Mouse (Mus musculus) CD8-positive naive resting alpha-beta T cell, adult 2 months (primary cell): Measurements from ENCODE around the gene Twf2.
A peak's percentile ranks its signal among the peaks of the same experiment; 100 is the strongest.
"Not testable (repeated sequence)": the region's sequence is repeated elsewhere in the genome, so short reads cannot be mapped to it uniquely, and the experiment has no call there.

ENCODE experiments used
- DNase-seq, 2 experiments: peaks; one replicate each; pipeline ENCODE4 v3.0.0; 2022; ENCODE audit warnings: low read depth in 2 of 2, low spot score in 2 of 2

The Twf2 gene

DNA sequence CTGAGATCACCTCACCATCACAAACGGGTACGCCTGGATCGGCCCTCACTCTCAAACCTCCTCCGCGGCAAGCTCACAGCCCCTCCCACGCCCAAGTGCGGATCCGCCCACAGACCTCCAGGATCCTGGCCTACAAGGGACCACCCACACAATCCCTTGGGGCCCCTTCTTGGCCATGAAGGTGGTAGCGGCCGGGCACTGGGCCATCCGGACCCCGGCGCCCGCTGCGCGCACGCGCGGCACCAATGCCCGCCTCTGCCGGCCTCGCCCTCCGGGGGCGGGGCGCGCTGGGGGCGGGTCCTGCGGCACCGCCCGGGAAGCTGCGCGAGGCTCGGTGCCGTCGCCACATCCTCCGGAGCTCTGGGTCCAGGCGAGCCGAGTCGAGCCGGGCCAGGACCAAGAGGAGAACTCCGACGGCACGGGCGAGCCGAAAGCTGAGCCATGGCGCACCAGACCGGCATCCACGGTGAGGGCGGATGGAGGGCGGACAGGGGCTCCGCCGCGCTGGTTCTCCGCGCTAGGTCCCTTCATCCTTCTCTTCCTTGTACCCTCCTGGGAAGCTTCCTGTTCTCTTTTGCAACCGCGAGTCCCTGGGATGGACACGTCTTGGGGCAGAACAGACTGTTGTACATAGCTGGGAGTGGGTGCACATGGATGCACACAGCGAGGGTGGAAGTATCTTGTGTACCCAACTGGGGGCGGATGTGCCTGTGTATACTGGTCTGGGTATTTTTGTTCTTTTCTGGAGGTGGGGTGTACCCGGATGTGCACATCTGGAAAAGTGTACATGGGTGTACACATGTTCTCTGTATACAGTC, at the start of gene Twf2:
TSS of gene Twf2 (plus strand) at position 290 of the 818 bp plus-strand sequence.
- peak; percentile 84 to 85 for DNase-seq

DNA sequence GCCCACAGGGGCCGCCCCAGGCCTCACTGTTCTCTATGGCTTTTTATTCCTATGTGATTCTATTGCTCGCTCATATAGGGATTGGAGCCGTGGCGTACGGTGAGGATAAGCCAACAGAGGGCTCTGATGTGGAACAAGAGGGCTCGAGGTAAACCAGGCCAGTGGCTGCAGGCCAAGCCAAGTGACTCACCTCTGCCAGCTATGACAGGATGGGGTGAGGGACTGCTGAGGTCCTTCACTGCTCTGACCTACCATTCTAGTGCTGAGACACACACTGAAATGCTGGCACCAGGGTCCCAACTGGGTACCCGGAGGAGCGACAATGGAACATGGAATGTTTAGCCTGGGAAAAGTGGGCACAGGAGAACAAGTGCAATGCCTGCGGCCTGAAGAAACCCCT, 48.8 kb upstream of the Twf2 start:
- DNase-seq, result no peak

- DNase-seq, result peak; percentile 52 to 62
These were observed 46.5 kb upstream of the Twf2 start for GRCm38 (mm10) chr9:106156419-106156818.

- DNase-seq, result no peak
These were observed 45.8 kb upstream of the Twf2 start for GRCm38 (mm10) chr9:106156921-106157622.

DNA sequence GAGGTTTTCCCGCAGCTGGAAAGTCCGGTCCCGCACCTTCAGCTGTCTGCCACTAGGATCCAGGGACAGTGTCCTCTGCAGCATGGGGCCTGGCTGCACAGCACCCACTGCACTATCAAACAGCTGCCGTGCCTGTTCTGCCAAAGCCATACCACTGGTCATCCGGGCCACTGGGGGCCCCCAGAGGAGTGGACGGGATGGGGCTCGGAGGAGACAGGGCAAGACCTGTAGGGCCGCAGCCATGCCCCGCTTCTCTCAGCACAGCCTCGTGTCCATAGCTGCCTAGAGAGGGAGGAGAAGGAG, 45.3 kb upstream of the Twf2 start:
- DNase-seq, result no peak

GRCm38 (mm10) chr9:106158037-106158491, 44.8 kb upstream of the Twf2 start, which contains the start of gene Glyctk:
Glyctk (minus strand) TSS chr9:106158138.
- DNase-seq, result no peak

DNA sequence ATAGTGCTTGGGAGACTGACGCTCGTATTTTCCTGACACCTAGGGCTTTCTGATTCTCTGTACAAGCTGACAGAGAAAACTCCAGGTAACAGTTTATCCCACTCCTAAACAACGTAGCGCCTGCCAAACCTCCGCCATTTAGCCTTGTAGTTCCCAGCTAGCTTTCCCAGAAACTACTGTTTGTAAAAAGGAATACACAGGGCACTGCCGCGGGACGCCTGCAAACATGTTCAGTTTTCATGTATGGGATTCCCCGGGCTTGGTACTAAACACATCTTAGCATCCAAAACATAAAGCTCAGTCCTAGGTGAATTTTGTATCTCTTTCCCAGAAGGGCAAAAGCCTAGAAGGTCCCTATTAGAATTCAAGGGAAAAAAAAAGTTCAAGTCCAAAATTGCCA, 43.7 kb upstream of the Twf2 start:
- no peak for DNase-seq

DNA sequence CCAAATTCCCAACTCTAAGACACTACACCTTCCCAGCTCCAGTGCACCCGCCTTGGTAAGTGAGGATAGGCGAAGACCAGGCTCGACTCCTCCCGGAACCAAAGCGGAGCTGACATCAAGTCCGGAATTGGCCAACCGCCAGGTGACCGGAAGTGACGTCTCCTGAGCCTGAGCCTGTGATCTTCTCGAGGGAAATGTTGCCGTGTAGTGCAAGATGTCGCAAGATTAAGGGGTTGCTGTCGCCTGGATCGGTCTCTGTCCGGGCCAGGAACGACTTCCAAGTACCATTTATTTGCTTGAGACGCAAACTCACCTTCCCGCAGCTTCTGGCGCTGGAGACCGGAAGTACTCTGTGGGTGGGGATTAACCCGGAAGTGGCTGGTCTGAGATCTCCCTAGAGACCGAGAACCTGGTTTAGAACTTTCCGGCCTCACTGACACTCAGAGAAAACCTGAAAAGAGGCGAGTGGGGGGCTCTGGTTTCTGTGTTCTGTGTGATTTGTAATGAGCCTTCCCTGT, 43.1 kb upstream of the Twf2 start:
- peak; percentile 55 to 69 for DNase-seq

- DNase-seq, result no peak
These were observed 42.5 kb upstream of the Twf2 start for GRCm38 (mm10) chr9:106160426-106160825.

DNA sequence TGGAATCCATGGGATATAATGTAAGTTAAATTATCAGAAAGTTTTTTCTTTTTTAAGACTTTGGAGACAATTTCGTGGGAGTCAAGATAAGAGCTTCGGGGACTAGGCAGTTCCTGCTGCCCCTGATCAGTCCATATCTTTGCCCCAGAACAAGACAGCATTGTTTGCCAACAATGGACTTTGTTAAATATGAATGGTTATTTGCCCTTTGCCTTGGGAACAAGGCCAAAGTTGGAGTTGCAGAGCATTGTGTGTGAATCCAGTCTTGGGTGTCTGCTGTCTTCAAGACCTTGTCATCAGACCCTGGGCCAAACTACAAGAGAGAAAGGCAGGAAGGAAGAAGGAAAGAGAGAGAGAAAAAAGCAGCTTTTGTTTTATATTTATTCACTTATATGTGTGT, 36.2 kb upstream of the Twf2 start:
- DNase-seq, result no peak

DNA sequence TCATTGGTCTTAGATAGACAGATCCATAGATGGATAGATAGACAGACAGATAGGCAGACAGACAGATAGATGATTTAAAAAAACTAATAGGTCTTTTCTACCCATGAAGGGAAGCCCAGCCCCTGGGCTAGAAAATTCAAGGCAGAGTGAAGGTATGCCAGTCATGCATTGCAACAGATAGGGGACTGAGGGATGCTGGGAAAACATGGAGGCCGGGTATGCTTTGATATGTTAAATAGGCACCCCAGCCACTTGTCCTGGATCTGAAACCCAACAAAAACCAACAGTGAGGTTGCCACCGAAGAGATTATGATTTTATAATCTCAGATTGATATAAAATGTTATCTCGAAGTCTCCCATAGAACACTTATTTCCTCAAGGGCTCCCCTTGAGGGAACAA, 35.7 kb upstream of the Twf2 start:
- no peak for DNase-seq

DNA sequence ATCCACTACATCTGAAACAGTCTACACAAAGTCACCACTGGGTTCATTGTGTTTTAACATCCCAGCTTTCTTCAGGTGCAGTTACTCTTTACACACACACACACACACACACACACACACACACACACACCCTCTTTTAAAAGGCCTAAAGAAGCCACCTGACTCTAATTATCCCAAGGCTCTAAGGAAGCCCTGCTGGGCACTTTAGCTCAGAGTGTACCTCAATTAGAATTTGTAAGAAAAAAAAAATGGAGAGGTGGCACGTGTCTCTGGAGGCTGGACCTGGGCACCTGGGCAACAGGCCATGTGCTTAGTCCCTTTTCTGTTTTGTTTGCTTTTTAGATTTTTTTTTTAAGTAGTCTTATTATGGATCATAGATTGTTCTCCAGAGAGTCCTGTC, 35.2 kb upstream of the Twf2 start:
- DNase-seq, result no peak

DNA sequence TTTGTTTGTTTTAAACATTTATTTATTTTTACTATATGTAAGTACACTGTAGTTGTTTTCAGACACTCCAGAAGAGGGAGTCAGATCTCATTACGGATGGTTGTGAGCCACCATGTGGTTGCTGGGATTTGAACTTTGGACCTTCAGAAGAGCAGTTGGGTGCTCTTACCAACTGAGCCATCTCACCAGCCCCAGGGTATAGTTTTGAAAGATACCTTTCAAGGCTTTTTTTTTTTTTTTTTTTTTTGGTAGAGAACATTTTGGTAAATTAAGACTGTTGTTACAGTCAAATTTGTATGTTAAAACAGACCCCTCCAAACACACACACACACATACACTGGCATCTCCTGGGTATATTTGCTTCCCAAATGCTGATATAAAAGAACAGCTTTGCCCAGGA, 33.9 kb upstream of the Twf2 start:
- DNase-seq, result not testable (repeated sequence)

DNA sequence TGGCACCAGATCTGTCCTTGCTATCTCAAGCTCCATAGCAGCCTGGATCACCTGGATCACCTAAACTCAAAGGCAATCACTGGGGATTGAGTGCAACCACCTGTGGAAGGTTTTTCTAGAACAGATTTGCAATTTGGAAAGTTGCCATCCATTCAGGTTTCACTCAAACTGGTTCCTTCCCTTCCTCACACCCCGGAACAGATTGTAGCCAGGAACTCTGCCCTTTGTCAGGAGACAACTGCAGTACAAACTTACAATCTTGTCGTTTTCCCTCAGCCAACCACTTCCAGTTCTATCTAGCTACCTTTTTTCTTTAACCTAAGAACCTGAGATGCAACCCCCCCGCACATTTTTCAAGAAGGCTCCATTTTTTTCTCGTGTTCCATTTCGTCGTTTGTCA, 33.0 kb upstream of the Twf2 start:
- DNase-seq, result no peak

- DNase-seq, result peak; percentile 78 to 82
These were observed 32.2 kb upstream of the Twf2 start, which contains the start of gene Wdr82 for GRCm38 (mm10) chr9:106170556-106171345. Wdr82 (plus strand) TSS chr9:106170928.

DNA sequence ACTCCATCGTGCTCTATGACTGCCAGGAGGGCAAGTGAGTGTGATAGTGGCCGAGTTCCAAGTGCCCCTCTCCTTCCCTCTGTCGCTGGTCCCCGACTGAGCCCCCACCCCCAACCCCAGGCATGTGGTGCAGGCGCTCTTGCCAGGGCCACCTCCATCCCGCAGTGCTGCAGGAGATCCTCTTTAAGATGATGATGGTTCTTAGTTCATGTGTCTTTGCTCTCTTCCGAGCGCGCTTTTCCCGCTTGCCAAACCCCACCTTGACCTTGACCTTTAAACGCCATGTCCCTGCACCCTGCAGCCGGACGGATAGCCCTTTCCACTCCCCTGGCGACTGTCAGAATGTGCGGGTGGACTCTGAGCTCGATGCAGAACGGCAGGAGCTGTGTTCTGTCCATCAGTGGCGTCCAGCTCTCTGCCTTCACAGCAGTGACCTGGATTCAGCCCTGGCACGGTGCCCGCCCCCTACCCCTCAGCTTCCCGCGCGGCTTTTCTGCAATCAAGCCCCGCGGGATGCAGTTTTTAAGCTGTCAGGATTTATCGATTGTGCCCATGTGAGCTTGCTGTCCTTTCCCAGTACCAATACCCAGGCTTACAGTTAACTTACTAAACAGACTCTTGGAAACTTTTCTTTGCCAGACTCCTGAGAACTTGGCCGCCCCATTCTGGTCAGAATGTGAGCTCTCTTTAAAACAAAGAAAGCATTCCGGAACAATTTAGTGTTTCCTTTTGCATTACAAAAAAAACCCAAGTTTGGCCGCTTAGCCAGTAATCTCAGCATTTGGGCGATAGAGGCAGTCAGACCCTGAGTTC, 31.4 kb upstream of the Twf2 start:
- no peak for DNase-seq

DNA sequence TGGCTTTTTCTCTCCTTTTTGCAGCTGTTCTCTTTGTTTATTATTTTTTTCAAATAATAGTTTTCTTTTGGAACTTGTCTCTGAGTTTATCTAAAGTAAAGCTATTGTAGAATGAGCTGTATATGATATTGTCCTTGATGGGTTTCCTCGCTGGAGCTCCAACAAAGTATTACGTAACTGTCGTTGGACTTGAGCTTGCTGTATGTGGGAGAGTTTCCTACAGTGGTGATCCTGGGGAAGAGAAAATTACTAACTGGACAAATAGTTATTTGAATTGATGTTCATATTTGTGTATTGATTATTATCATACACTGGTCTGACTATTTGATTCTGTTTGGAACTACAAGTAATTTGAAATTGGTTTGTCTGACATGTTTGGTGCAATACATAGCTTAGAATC, 30.4 kb upstream of the Twf2 start:
- no peak for DNase-seq

GRCm38 (mm10) chr9:106173363-106173762, 29.5 kb upstream of the Twf2 start:
- DNase-seq, result no peak

- no peak for DNase-seq
These were observed 27.2 kb upstream of the Twf2 start for GRCm38 (mm10) chr9:106175552-106176200.

GRCm38 (mm10) chr9:106176769-106177168, 26.1 kb upstream of the Twf2 start:
- no peak for DNase-seq
